Mouse (Mus musculus): Measurements from ENCODE around the gene Gm49396.

Gm49396 gene

GRCm38 (mm10) chr7:30588676-30589434, 25.7 kb downstream of the Gm49396 start, which contains the start of gene Kmt2b:
Kmt2b (minus strand) TSS chr7:30588726.
- peak; percentile 99 for DNase-seq

- peak; percentile 80 for DNase-seq
These were observed 26.5 kb downstream of the Gm49396 start for GRCm38 (mm10) chr7:30589435-30590301.

DNA sequence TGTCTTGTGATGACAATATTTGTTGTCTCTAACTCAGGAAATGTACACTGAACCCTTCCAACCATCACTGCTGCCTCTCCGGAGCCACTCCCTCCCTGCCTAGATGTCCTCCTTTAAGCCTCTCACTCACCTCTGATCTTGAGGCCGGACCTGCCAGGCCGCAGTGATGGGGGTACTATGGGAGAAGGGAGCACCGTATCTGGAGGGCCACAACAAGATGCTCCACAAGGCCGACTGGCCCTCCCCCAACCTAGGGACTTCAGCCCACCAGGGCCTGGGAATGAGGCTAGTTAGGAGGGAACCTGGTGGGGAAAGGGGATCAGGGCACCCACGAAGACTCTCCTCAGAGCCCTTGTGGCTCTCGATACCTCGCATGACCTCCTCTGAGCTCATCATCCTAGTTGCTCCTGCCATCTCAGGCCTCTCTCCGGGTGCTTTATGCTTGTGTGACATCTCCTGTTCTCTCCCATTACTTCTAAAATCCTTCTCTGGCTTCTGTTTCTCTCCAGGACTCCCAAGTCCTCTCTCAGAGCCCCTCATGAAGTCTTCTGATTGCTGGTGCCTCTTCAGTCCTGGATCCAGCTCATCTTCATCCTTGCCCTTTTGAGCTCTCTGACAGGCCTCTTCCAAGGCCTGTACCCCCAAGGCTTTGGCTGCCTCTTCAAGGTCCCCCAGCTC, 27.9 kb downstream of the Gm49396 start:
- DNase-seq = peak; percentile 54

DNA sequence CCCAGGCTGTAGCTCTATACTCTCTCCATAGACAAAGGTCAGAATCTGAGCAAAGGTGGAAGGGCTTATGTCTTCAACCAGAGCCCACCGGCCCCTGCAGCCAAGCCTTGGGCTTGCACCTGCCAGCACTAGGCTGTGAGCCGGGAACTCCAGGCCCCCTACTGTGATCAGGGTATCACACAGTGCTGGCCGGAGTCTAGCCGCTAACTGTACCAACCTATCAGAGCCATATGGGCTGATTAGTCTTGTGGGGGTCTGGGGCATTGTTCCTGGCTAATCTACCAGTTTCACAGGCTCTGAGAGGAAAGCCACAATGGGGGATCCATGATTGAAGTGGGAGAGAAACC, 28.4 kb downstream of the Gm49396 start:
- no peak for DNase-seq

DNA sequence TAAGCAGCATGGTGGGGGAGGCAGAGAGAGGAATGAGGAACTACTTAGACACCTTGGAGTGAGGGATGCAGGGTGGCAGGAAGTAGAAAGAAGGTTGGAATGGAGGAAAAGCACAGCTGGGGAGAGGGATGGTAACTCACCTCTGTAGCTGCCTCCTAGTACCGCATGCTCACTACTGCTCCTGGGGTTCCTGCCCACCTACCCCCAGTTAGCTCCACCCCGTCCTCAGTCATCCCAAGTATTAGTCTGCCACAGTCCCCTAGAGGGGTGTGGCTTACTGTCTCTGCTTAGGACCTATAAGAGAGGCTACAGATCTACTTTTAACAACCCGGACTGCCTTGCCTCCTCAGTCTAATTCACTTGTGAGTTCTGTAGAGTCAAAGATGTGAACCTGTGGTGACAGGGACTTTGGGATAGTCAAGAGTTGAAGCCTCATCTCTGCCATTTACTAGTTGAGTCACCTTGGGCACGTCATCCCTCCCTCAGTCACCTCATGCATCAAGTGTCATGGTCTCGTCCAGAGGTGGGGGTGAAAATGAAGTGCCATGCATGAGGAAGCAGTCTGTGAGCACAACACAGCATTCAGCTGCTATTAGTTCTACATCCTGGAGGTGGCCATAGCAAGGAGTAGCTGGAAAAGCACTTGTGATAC, 29.8 kb downstream of the Gm49396 start:
- DNase-seq = no peak

DNA sequence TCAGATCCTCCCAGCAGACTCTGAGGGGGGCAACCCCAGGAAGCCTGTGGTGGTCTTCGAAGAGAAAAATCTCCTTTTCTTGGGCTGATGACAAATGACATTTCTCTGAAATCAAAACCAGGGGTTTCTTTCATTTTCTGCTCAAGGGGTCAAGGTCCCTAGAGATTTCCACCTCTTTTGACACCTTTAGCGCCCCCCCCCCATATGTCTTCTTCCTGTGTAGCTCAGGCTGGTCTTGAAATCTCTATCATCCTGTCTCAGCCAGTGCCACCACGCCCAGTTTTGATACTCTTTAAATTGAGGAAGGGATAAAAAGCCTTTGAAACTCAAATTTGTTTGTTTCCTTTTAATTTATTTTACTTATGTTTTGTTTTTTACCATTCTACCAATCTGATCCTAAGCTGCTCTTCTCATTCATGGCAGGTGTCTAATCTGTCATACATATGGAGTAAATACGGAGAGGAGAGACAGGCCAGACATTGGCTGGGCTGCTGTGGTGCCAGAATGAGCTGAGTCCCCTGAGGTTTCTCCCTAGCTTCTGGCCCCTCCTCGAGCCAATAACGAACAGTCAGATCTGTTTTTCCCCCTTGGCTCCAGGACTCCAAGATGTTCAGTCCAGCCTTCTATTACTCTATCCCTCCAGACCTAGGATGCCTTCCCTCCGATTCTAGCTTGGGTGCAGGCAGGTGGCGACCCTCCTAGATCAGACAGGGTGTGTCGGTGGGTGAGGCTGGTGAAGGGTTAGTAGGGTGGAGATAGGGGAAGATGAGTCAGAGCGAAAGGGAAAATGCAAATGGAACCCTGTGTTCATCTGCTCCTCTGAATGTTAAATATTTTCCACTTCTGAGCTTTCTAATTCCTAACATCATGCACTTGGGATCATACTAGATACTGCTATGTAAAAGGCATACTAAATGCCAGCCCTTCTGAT, 30.7 kb downstream of the Gm49396 start:
- DNase-seq = no peak

DNA sequence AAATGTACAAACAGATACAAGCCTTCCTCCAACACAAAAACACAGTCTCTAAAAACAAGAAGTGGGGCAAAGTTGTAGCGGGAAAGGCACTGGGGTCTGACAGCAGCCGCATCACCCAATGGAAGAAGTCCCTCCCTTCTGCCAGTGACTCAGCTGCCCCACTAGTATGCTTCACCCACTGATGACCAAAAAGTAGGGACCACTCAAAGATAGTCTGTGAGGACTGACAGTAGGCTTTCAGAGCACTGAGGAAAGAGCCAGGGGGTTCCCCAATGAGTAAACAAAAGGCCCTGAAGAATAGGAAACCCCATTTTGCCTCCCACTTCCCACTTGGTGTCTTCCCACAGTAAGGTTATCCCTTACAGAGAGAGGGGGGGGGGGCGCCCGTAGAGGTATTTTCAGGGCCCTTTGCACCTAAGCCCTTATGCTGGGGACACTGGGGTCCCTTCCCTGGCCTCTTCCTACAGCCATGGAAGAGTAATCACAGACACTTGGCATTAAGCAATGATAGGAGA, 31.4 kb downstream of the Gm49396 start:
- no peak for DNase-seq

DNA sequence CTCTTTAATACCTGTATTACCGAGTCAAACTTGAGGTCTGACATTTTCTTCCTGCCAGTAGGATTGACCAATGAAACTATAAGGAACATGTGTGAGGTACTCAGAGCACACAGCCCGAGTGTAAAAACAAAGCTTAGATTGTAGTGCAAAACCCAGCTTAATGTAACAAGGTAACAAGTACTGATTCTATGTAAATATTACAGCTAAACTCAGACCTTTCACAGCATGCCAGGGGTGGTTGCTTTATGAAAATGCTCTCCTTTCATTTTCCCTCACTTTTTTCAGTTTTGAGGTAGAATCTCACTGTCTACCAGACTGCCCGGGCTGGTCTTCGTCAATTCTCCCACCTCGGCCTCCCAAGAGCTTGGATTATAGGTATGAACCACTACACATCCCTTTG, 32.9 kb downstream of the Gm49396 start:
- no peak for DNase-seq

DNA sequence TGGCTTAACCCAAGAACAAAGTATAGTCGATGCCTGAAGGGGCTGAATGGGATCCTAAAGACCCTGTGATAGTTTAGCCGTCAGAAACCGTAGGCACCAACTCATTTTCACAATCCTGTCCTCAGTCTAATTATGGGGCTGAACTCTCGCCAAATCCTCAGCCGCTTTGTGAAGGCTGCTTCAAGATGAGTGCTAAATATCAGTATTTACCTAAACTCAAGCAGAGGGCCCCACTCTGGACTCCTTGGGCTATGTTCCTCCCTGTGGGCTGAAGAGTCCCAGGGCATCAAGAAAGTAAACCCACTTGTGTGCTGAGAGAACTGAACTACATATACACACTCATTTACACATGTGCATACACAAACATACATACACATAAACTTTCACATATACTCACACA, 33.7 kb downstream of the Gm49396 start:
- no peak for DNase-seq

DNA sequence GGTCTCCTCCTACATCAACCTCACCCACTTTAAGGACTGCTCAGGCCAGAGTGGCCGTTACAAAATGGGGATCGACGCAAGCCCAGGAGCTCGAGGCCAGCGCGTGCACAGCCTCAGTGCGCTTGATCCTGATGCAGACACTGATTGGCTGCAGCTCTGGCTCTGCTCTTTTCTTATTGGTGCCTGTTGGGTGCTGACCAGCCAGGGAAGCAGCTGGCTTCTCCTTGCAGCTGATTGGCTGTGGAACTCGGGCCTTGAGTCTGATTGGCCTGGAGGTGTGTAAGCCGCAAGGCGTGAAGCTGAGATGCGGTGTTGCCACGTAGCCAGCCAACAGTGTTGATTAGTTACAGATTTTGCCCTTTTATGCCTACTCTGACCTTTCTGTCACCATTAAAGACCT, 35.6 kb downstream of the Gm49396 start, which contains the start of gene Zbtb32:
Zbtb32 (minus strand) TSS at position 124 of the 400 bp plus-strand sequence.
- no peak for DNase-seq

- DNase-seq = peak; percentile 97
These were observed 36.8 kb downstream of the Gm49396 start for GRCm38 (mm10) chr7:30599933-30600353.

DNA sequence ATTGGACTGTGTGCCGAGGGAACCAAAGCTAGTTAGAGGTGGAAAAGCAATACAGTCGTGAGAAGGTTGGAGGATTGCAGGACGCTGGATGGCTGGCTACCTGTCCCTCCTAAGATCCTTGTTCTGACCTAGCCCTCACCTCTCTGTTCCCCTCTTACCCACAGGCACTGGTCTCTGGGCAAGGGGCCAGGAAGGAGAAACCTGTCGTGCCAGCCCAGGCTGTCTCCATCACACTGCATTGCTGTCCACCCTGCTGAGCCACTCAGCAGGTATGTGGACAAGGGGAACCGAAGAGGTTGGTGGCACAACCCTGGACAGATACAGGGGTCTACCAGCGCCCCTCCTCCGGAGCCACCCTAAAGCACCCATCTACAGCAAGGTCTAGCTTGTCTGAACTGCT, 37.5 kb downstream of the Gm49396 start:
- peak; percentile 46 for DNase-seq

- DNase-seq = no peak
These were observed 39.4 kb downstream of the Gm49396 start for GRCm38 (mm10) chr7:30602583-30602982.

DNA sequence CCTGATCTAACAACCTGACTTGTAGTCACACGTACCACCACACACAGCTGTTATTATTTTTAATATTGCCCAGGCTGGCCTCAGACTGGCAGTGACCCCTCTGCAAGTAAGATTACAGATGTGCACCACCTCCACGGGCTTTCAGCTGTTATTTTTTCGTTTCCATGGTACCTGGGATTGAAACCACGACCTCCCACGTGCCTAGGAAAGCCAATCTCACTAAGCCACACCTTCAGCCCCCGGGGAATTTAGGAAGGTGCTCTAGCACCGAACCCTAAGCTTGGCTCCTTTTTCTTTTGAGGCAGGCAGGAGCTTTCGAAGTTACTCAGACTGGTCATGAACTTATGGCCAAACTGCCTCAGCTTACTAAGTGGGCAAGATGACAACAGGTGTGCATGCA, 41.3 kb downstream of the Gm49396 start:
- DNase-seq = no peak

- DNase-seq = no peak
These were observed 41.8 kb downstream of the Gm49396 start for GRCm38 (mm10) chr7:30604944-30605343.

- no peak for DNase-seq
These were observed 44.7 kb downstream of the Gm49396 start for GRCm38 (mm10) chr7:30607706-30608309.

- DNase-seq = no peak
These were observed 45.3 kb downstream of the Gm49396 start for GRCm38 (mm10) chr7:30608476-30608875.

GRCm38 (mm10) chr7:30610043-30610442, 46.9 kb downstream of the Gm49396 start:
- DNase-seq = no peak

DNA sequence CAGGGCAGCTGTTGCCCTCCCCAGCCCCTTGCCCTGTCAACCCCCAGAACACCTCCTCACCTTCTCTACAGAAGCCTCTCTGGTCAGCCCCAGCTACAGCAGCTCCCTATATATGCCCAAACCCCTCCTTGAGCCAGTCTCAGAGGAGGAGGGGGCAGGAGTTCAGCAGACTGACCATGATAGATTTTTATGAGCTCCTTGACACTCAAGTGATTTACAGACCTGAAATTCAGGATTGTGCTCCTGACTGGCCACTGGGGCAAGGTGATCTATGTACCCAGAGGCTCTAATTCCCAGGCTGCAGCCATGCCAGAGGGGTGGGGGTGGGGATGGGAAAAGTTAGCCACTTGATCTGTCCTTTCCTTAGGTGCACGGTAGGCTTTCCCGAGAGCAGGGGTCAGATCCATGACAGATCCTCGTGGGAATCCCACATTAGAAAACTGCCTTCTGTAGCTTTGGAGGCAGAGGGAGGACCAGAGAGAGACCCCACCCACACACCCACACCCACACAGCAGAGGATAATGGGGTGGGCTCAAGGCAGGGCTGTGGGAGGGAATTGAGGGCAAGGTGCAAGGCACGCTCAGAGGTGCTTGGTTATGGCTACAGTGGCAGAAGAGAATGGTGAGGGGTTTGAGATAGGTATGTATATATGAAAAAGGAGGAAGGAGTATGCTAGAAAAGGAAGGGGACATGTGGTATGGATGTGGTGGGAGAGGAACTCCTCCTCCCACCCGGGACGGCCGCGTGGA, 49.7 kb downstream of the Gm49396 start, which contains the start of gene Upk1a:
Upk1a (minus strand) TSS at position 194 of the 749 bp plus-strand sequence.
- no peak for DNase-seq

DNA sequence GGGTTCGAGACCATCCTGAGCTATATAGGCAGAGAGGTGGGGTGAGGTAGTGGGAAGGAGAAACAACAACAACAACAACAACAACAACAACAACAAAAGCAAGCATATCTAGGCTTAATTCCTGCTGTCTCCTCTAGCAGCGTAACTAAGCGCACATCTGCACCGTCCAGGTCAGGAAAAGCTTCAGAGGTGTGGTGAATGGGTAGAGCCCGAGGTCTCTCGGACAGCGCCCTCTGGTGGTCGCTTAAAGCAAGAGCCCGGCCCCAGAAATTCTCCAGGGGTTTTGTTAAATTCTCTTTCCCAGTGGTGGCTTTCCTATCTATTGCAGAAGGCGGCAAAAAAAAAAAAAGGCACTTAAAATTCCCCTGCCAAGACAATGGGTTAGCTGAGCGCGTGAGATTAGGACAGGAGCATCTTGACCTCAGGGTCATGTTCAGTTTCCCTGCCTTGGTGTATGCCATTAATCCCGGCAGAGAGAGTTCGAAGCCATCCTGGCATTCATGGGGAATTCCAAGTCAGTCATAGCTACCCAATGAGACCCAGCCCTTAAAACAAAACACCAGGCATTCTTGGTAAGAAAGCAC, 50.5 kb downstream of the Gm49396 start:
- DNase-seq = no peak
